Mouse (Mus musculus) small intestine, adult 2 months (tissue): Measurements from ENCODE around the gene Rin3. TPM values are rescaled to one million over a fixed set of nuclear protein-coding genes. Genes with fewer than 3 reads are reported as not detected.

Experiments used
- H3K27ac ChIP-seq: fragments of 200-500 bp; 2 replicates; pipeline ENCODE4 v1.5.1; 2012; ENCODE audit warnings: low read depth, low read length, control low read depth, inconsistent platforms; ENCODE audit not compliant: insufficient read depth
- H3K27me3 ChIP-seq: fragments of 200-500 bp; 2 replicates; pipeline ENCODE4 v1.6.1; 2012; ENCODE audit warnings: mild to moderate bottlenecking, moderate library complexity, low read length, inconsistent platforms; ENCODE audit not compliant: control insufficient read depth, insufficient read depth
- H3K36me3 ChIP-seq: fragments of 200-500 bp; 2 replicates; pipeline ENCODE4 v1.6.1; 2012; ENCODE audit warnings: mild to moderate bottlenecking, low read length, control low read depth, inconsistent platforms; ENCODE audit not compliant: control insufficient read depth, insufficient read depth
- H3K4me1 ChIP-seq: fragments of 200-500 bp; 2 replicates; pipeline ENCODE4 v1.6.1; 2012; ENCODE audit warnings: low read length, inconsistent platforms, mixed read lengths; ENCODE audit not compliant: control insufficient read depth, insufficient read depth, insufficient read length
- H3K4me3 ChIP-seq: fragments of 200-500 bp; 2 replicates; pipeline ENCODE4 v1.5.1; 2012; ENCODE audit warnings: low read depth, mild to moderate bottlenecking, control low read depth, inconsistent platforms, low read length, moderate library complexity
- CTCF ChIP-seq: fragments of 200-500 bp; IDR thresholded peaks from 2 replicates; pipeline ENCODE4 v1.5.1; 2012; ENCODE audit warnings: low read depth, mild to moderate bottlenecking, control low read depth, inconsistent platforms, low read length, moderate library complexity, mixed read lengths; ENCODE audit not compliant: insufficient replicate concordance, insufficient read length; ENCODE audit errors: extremely low read depth
- POLR2A ChIP-seq: fragments of 200-500 bp; IDR thresholded peaks from 2 replicates; pipeline ENCODE4 v1.6.1; 2012; ENCODE audit warnings: low read depth, mild to moderate bottlenecking, control low read depth, inconsistent platforms, low read length, moderate library complexity
- WGBS: fragments of 180-500 bp; shearing (Covaris S2); methylation state at CpG from one replicate; pipeline ENCODE4 v1.1.7; 2018; 5-methylcytosine and 5-hydroxymethylcytosine counted together
- polyA plus RNA-seq: library from polyadenylated mRNA; depleted of rRNA; stranded (reverse); fragments of >200 nt; gene quantifications from 2 replicates; pipeline ENCODE4 v1.2.3, GENCODE M21; 2012

Rin3 gene
- polyA plus RNA-seq, 1 experiment = 10.7 TPM

GRCm38 (mm10) chr12:102302831-102303351 is 20.0 kb downstream of the Rin3 start:
- Histone ChIP-seq H3K27ac (peak overlapping the region; percentile 35; the same call in 1 of the 2 replicates), H3K27me3 (no peaks in the 10 kb centered on the region), H3K4me1 (peaks cover 31% of the 10 kb centered on the region; the same call in 1 of the 2 replicates), H3K4me3 (no peak overlapping the region), H3K36me3 (no peaks in the 10 kb centered on the region)
- TF ChIP-seq POLR2A = no peak
- 75% methylated on average over 4 of the region's 4 CpGs for WGBS

- Histone ChIP-seq H3K4me3 (no peak overlapping the region), H3K27me3 (no peaks in the 10 kb centered on the region), H3K27ac (no peak overlapping the region), H3K4me1 (peaks cover 35% of the 10 kb centered on the region; the same call in 1 of the 2 replicates), H3K36me3 (no peaks in the 10 kb centered on the region)
- 63% methylated on average over 7 of the region's 7 CpGs for WGBS
- TF ChIP-seq CTCF (no peak), POLR2A (no peak)
Measured at GRCm38 (mm10) chr12:102303867-102304266, 21.0 kb downstream of the Rin3 start.

GRCm38 (mm10) chr12:102305069-102305836 is 22.4 kb downstream of the Rin3 start:
- Histone ChIP-seq H3K36me3 (no peaks in the 10 kb centered on the region), H3K27me3 (no peaks in the 10 kb centered on the region), H3K27ac (no peak overlapping the region), H3K4me1 (peaks cover 36% of the 10 kb centered on the region; the same call in 1 of the 2 replicates), H3K4me3 (no peak overlapping the region)
- TF ChIP-seq CTCF (no peak), POLR2A (no peak)
- WGBS = 19% methylated on average over 10 of the region's 10 CpGs

GRCm38 (mm10) chr12:102308001-102308456 is 25.2 kb downstream of the Rin3 start:
- peaks cover 26% of the 10 kb centered on the region; the same call in 1 of the 2 replicates for H3K4me1 ChIP-seq
- no peak overlapping the region for H3K4me3 ChIP-seq
- no peaks in the 10 kb centered on the region; the same call in 1 of the 2 replicates for H3K36me3 ChIP-seq
- no peaks in the 10 kb centered on the region for H3K27me3 ChIP-seq
- peak overlapping the region; percentile 7; the same call in 1 of the 2 replicates for H3K27ac ChIP-seq
- TF ChIP-seq CTCF = no peak
- no peak for TF ChIP-seq POLR2A
- WGBS = 60% methylated on average over 6 of the region's 6 CpGs

GRCm38 (mm10) chr12:102308457-102309011 is 25.7 kb downstream of the Rin3 start:
- Histone ChIP-seq H3K4me1 (peaks cover 26% of the 10 kb centered on the region; the same call in 1 of the 2 replicates), H3K36me3 (peaks cover 3% of the 10 kb centered on the region; the same call in 1 of the 2 replicates), H3K27me3 (no peaks in the 10 kb centered on the region), H3K4me3 (no peak overlapping the region), H3K27ac (peak overlapping the region; percentile 7; the same call in 1 of the 2 replicates)
- 60% methylated on average over 16 of the region's 16 CpGs for WGBS
- TF ChIP-seq POLR2A (no peak), CTCF (no peak)

GRCm38 (mm10) chr12:102309099-102309799 is 26.4 kb downstream of the Rin3 start:
- Histone ChIP-seq H3K27ac (no peak overlapping the region), H3K4me3 (no peak overlapping the region), H3K27me3 (no peaks in the 10 kb centered on the region), H3K36me3 (peaks cover 3% of the 10 kb centered on the region; the same call in 1 of the 2 replicates), H3K4me1 (peaks cover 25% of the 10 kb centered on the region; the same call in 1 of the 2 replicates)
- TF ChIP-seq CTCF (no peak), POLR2A (no peak)
- WGBS = 94% methylated on average over 11 of the region's 11 CpGs

- no peak overlapping the region for H3K4me3 ChIP-seq
- TF ChIP-seq CTCF (no peak), POLR2A (no peak)
- H3K27me3 ChIP-seq = no peaks in the 10 kb centered on the region
- H3K36me3 ChIP-seq = peaks cover 3% of the 10 kb centered on the region; the same call in 1 of the 2 replicates
- no peak overlapping the region for H3K27ac ChIP-seq
- 88% methylated on average over 8 of the region's 8 CpGs for WGBS
- peaks cover 19% of the 10 kb centered on the region; the same call in 1 of the 2 replicates for H3K4me1 ChIP-seq
Measured at GRCm38 (mm10) chr12:102309800-102310195, 26.9 kb downstream of the Rin3 start.
